Mouse (Mus musculus): ENCODE data around the gene Olfr857. TPM values are rescaled to one million over a fixed set of nuclear protein-coding genes. Genes with fewer than 3 reads are reported as not detected.
"Not testable (repeated sequence)": the region's sequence is repeated elsewhere in the genome, so short reads cannot be mapped to it uniquely, and the experiment has no call there.

The Olfr857 gene
- not detected in 2 replicates for polyA plus RNA-seq (2014; fragmentation: Nextera tagmentation; extraction: Ambion mirVana)

GRCm38 (mm10) chr9:19709133-19709532 lies at the start of gene Olfr857:
Olfr857 (plus strand) TSS chr9:19709433.
- Histone ChIP-seq H3K36me3 (ENCODE audit: insufficient read depth) (no peaks in the 10 kb centered on the region), H3K27me3 (ENCODE audit: insufficient read depth, low read length) (no peaks in the 10 kb centered on the region), H3K4me2 (no peak within 1 kb of the TSS), H3K4me3 (ENCODE audit: low read depth, low read length) (no peak within 1 kb of the TSS), H3K9me3 (ENCODE audit: low read depth, low read length) (no peaks in the 10 kb centered on the region), H3K27ac (ENCODE audit: low read depth) (no peak within 1 kb of the TSS), H3K4me1 (ENCODE audit: insufficient read depth) (no peaks in the 10 kb centered on the region), H3K9ac (no peak within 1 kb of the TSS)
- no peak for TF ChIP-seq CTCF (IDR thresholded peaks at IDR 0.05; ENCODE audit: low read depth)
- 85% methylated on average over 1 of the region's 1 CpGs for WGBS
- no peak for ATAC-seq (ENCODE audit: insufficient read depth)
- DNase-seq, result no peak

DNA sequence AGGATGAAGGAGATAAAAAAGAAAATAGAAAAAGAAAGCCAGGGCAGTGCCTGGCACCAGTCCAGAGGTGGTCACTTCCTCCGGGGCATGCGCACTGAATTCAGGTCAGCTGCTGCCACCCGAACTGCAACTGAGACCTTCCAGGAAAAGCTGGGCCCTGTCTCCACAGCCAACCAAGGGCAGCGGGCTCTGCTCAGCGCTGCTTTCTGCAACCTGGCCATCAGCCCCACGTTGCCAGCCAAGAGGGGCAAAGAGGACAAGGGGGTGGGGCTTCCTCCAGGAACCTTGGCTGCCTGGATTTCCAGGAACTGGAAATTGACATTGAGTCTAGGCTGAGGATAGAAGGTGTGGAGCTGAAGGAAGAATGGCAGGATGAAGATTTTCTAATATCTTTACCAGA lies 19.0 kb upstream of the Olfr857 start:
- Histone ChIP-seq H3K27ac (ENCODE audit: low read depth) (no peak overlapping the region), H3K36me3 (ENCODE audit: insufficient read depth) (no peaks in the 10 kb centered on the region), H3K27me3 (ENCODE audit: insufficient read depth, low read length) (no peaks in the 10 kb centered on the region), H3K9me3 (ENCODE audit: low read depth, low read length) (no peaks in the 10 kb centered on the region), H3K4me2 (no peak overlapping the region), H3K9ac (no peak overlapping the region), H3K4me3 (ENCODE audit: low read depth, low read length) (no peak overlapping the region), H3K4me1 (ENCODE audit: insufficient read depth) (no peaks in the 10 kb centered on the region)
- 78% methylated on average over 6 of the region's 6 CpGs for WGBS
- ATAC-seq (ENCODE audit: insufficient read depth), result no peak
- DNase-seq, result no peak
- no peak for TF ChIP-seq CTCF (IDR thresholded peaks at IDR 0.05; ENCODE audit: low read depth)

GRCm38 (mm10) chr9:19691426-19691825 lies 17.8 kb upstream of the Olfr857 start:
- Histone ChIP-seq H3K4me3 (ENCODE audit: low read depth, low read length) (no peak overlapping the region), H3K9me3 (ENCODE audit: low read depth, low read length) (no peaks in the 10 kb centered on the region), H3K4me1 (ENCODE audit: insufficient read depth) (no peaks in the 10 kb centered on the region), H3K27me3 (ENCODE audit: insufficient read depth, low read length) (no peaks in the 10 kb centered on the region), H3K4me2 (no peak overlapping the region), H3K27ac (ENCODE audit: low read depth) (no peak overlapping the region), H3K36me3 (ENCODE audit: insufficient read depth) (no peaks in the 10 kb centered on the region), H3K9ac (no peak overlapping the region)
- ATAC-seq (ENCODE audit: insufficient read depth) (no peak), DNase-seq (no peak)
- no peak for TF ChIP-seq CTCF (IDR thresholded peaks at IDR 0.05; ENCODE audit: low read depth)
- whole genome bisulfite sequencing, result 77% methylated on average over 1 of the region's 1 CpGs

- H3K27ac ChIP-seq (ENCODE audit: low read depth), result no peak overlapping the region
- DNase-seq (no peak), ATAC-seq (ENCODE audit: insufficient read depth) (no peak)
- TF ChIP-seq CTCF (IDR thresholded peaks at IDR 0.05; ENCODE audit: low read depth), result no peak
- 87% methylated on average over 2 of the region's 2 CpGs for WGBS
- no peaks in the 10 kb centered on the region for H3K9me3 ChIP-seq (ENCODE audit: low read depth, low read length)
- no peaks in the 10 kb centered on the region for H3K36me3 ChIP-seq (ENCODE audit: insufficient read depth)
- H3K27me3 ChIP-seq (ENCODE audit: insufficient read depth, low read length), result no peaks in the 10 kb centered on the region
- H3K4me3 ChIP-seq (ENCODE audit: low read depth, low read length), result no peak overlapping the region
- H3K9ac ChIP-seq, result no peak overlapping the region
- no peak overlapping the region for H3K4me2 ChIP-seq
- no peaks in the 10 kb centered on the region for H3K4me1 ChIP-seq (ENCODE audit: insufficient read depth)
Measured at GRCm38 (mm10) chr9:19692430-19692829, 16.8 kb upstream of the Olfr857 start.

- not testable (repeated sequence) for H3K4me2 ChIP-seq; DNase-seq; H3K4me1 ChIP-seq (ENCODE audit: insufficient read depth); H3K4me3 ChIP-seq (ENCODE audit: low read depth, low read length); H3K36me3 ChIP-seq (ENCODE audit: insufficient read depth); H3K9me3 ChIP-seq (ENCODE audit: low read depth, low read length); H3K27ac ChIP-seq (ENCODE audit: low read depth); H3K9ac ChIP-seq; H3K27me3 ChIP-seq (ENCODE audit: insufficient read depth, low read length); ATAC-seq (ENCODE audit: insufficient read depth)
- WGBS, result 46% methylated on average over 2 of the region's 2 CpGs
Measured at GRCm38 (mm10) chr9:19694285-19694684, 14.9 kb upstream of the Olfr857 start.

GRCm38 (mm10) chr9:19694898-19695379 lies 14.3 kb upstream of the Olfr857 start:
- DNase-seq; ATAC-seq (ENCODE audit: insufficient read depth): not testable (repeated sequence)
- 70% methylated on average over 9 of the region's 9 CpGs for WGBS

GRCm38 (mm10) chr9:19704546-19704945 lies 4.7 kb upstream of the Olfr857 start:
- not testable (repeated sequence) for ATAC-seq (ENCODE audit: insufficient read depth); H3K4me1 ChIP-seq (ENCODE audit: insufficient read depth); H3K27ac ChIP-seq (ENCODE audit: low read depth); H3K4me3 ChIP-seq (ENCODE audit: low read depth, low read length); H3K9ac ChIP-seq; DNase-seq; H3K4me2 ChIP-seq; H3K9me3 ChIP-seq (ENCODE audit: low read depth, low read length); H3K27me3 ChIP-seq (ENCODE audit: insufficient read depth, low read length); H3K36me3 ChIP-seq (ENCODE audit: insufficient read depth)
- 65% methylated on average over 2 of the region's 2 CpGs for WGBS

More at GRCm38 (mm10) chr9:19694898-19695379, 14.3 kb upstream of the Olfr857 start:
- not testable (repeated sequence) for H3K4me3 ChIP-seq (ENCODE audit: low read depth, low read length); H3K36me3 ChIP-seq (ENCODE audit: insufficient read depth); H3K4me2 ChIP-seq; H3K9ac ChIP-seq; H3K27me3 ChIP-seq (ENCODE audit: insufficient read depth, low read length); H3K27ac ChIP-seq (ENCODE audit: low read depth); H3K4me1 ChIP-seq (ENCODE audit: insufficient read depth); H3K9me3 ChIP-seq (ENCODE audit: low read depth, low read length)

Other genes with a start within 250 kb of the Olfr857 start
- not detected in 2 replicates for gene Olfr850, start 231.2 kb upstream of the Olfr857 start, polyA plus RNA-seq (2014; fragmentation: Nextera tagmentation; extraction: Ambion mirVana)
- not detected in 2 replicates for gene Olfr851, start 216.1 kb upstream of the Olfr857 start, polyA plus RNA-seq (2014; fragmentation: Nextera tagmentation; extraction: Ambion mirVana)
- not detected in 2 replicates for gene Olfr853, start 168.4 kb upstream of the Olfr857 start, polyA plus RNA-seq (2014; fragmentation: Nextera tagmentation; extraction: Ambion mirVana)
- not detected in 2 replicates for gene Olfr854, start 142.1 kb upstream of the Olfr857 start, polyA plus RNA-seq (2014; fragmentation: Nextera tagmentation; extraction: Ambion mirVana)
- not detected in 2 replicates for gene Olfr855, start 126.8 kb upstream of the Olfr857 start, polyA plus RNA-seq (2014; fragmentation: Nextera tagmentation; extraction: Ambion mirVana)
- 31.5 and 33.3 TPM in 2 replicates for gene Zfp317, start 87.3 kb upstream of the Olfr857 start, polyA plus RNA-seq (2014; fragmentation: Nextera tagmentation; extraction: Ambion mirVana)
- gene Olfr58, start 70.8 kb downstream of the Olfr857 start, polyA plus RNA-seq (2014; fragmentation: Nextera tagmentation; extraction: Ambion mirVana), result not detected in 2 replicates
- gene Olfr859, start 95.5 kb downstream of the Olfr857 start, polyA plus RNA-seq (2014; fragmentation: Nextera tagmentation; extraction: Ambion mirVana), result not detected in 2 replicates
- not detected in 2 replicates for gene Olfr860, start 140.3 kb downstream of the Olfr857 start, polyA plus RNA-seq (2014; fragmentation: Nextera tagmentation; extraction: Ambion mirVana)
- gene Olfr862, start 178.6 kb downstream of the Olfr857 start, polyA plus RNA-seq (2014; fragmentation: Nextera tagmentation; extraction: Ambion mirVana), result not detected in 2 replicates
- gene Olfr77, start 207.4 kb downstream of the Olfr857 start, polyA plus RNA-seq (2014; fragmentation: Nextera tagmentation; extraction: Ambion mirVana), result 0.24 and 0.25 TPM in 2 replicates